In genomic region chrX:134746459-134746858, GRCm38 (mm10) we compare ENCODE assay signal across 8 mouse cellular contexts. TPM values are rescaled to one million over a fixed set of nuclear protein-coding genes. Genes with fewer than 3 reads are reported as not detected.
A peak's percentile ranks its signal among the peaks of the same experiment; 100 is the strongest.
DNase-seq lines count a peak whose midpoint lies in the region; ATAC-seq lines count a peak whose summit lies in the region.

No protein-coding gene starts in this region.

- ATAC-seq in heart, embryonic 11.5 days (replicated peaks; ENCODE audit: insufficient number of reproducible peaks, low FRiP score, low TSS enrichment) = no peak
- peak; percentile 40 for ATAC-seq in CD4-positive, CD25-positive, alpha-beta regulatory T cell, adult 4 months

- no peak overlapping the region for H3K4me3 ChIP-seq in heart, embryonic 11.5 days (ENCODE audit: low read depth, low read length)

- H3K4me1 ChIP-seq in heart, embryonic 11.5 days (ENCODE audit: control insufficient read depth, insufficient read depth, low read length) = no peaks in the 10 kb centered on the region

- H3K27me3 ChIP-seq in heart, embryonic 11.5 days (ENCODE audit: control insufficient read depth, insufficient read depth, low read length) = peaks cover 3% of the 10 kb centered on the region; the same call in 1 of the 2 replicates

- peak; percentile 17 for DNase-seq in heart, adult 8-10 months (ENCODE audit: low spot score)
- DNase-seq in cerebellum, adult 11-12 months = peak; percentile 30
- DNase-seq in gastrocnemius, postnatal 10 days = peak; percentile 28
- DNase-seq in layer of hippocampus, adult 8-10 months (ENCODE audit: low spot score in 2 of 2) = peak; percentile 12 to 38
- peak; percentile 52 for DNase-seq in mesoderm, embryonic 11.5 days (ENCODE audit: low read depth, low spot score)
- DNase-seq in thymus, postnatal 0 days (ENCODE audit: low spot score) = peak; percentile 54

- no peak overlapping the region for H3K9ac ChIP-seq in heart, embryonic 11.5 days (ENCODE audit: low read depth, low read length)

- 23% methylated on average over 5 of the region's 5 CpGs for WGBS in heart, embryonic 11.5 days (ENCODE audit: insufficient replicate concordance)

- no peaks in the 10 kb centered on the region for H3K9me3 ChIP-seq in heart, embryonic 11.5 days (replicated peaks; ENCODE audit: control insufficient read depth, low read length)

- H3K27ac ChIP-seq in heart, embryonic 11.5 days (ENCODE audit: low read depth, low read length) = no peak overlapping the region

- H3K4me2 ChIP-seq in heart, embryonic 11.5 days = no peak overlapping the region

- no peaks in the 10 kb centered on the region for H3K36me3 ChIP-seq in heart, embryonic 11.5 days (ENCODE audit: control insufficient read depth, insufficient read depth, low read length)

RNA-seq across cellular contexts. Expression of gene Armcx6, which starts 4.8 kb away (rescaled TPM):
- total RNA-seq in heart, adult 8-10 months (2022) = 1 to 10 TPM in 1 of 4 experiments, under 1 TPM in 3; 0.50 to 1.1 (median 0.56) TPM
- polyA plus RNA-seq in heart, embryonic 11.5 days (2014; fragmentation: Nextera tagmentation; extraction: Ambion mirVana) = 16.6 and 18.4 TPM in 2 replicates
- 1 to 10 TPM; 1.3 to 1.9 TPM for polyA plus RNA-seq in CD4-positive, CD25-positive, alpha-beta regulatory T cell, adult 4 months (2017; shearing (Covaris generic))
- total RNA-seq in gastrocnemius, postnatal 10 days (2021) = 10 to 100 TPM; 11.2 to 12.7 TPM
- 10 to 100 TPM in 1 of 4 experiments, 1 to 10 TPM in 3; 8.6 to 10.0 (median 9.0) TPM for total RNA-seq in layer of hippocampus, adult 8-10 months (2022)
- 10.7 and 10.8 TPM in 2 replicates for polyA plus RNA-seq in thymus, postnatal 0 days (2015; fragmentation: Nextera tagmentation; extraction: Ambion mirVana)

RNA-seq across cellular contexts. Expression of gene Armcx3, which starts 9.9 kb away (rescaled TPM):
- 10 to 100 TPM; 11.3 to 14.2 (median 12.5) TPM for total RNA-seq in heart, adult 8-10 months (2022)
- 82.0 and 94.0 TPM in 2 replicates for polyA plus RNA-seq in heart, embryonic 11.5 days (2014; fragmentation: Nextera tagmentation; extraction: Ambion mirVana)
- polyA plus RNA-seq in CD4-positive, CD25-positive, alpha-beta regulatory T cell, adult 4 months (2017; shearing (Covaris generic)) = 10 to 100 TPM; 12.5 to 18.9 TPM
- total RNA-seq in gastrocnemius, postnatal 10 days (2021) = 10 to 100 TPM; 49.8 to 54.3 TPM
- 10 to 100 TPM; 69.7 to 84.0 (median 78.9) TPM for total RNA-seq in layer of hippocampus, adult 8-10 months (2022)
- polyA plus RNA-seq in thymus, postnatal 0 days (2015; fragmentation: Nextera tagmentation; extraction: Ambion mirVana) = 25.7 and 26.4 TPM in 2 replicates

RNA-seq across cellular contexts. Expression of gene Armcx1, which starts 28.7 kb away (rescaled TPM):
- total RNA-seq in heart, adult 8-10 months (2022) = 1 to 10 TPM; 2.5 to 4.3 (median 3.4) TPM
- polyA plus RNA-seq in heart, embryonic 11.5 days (2014; fragmentation: Nextera tagmentation; extraction: Ambion mirVana) = 36.1 and 40.5 TPM in 2 replicates
- 1 to 10 TPM; 2.7 to 3.7 TPM for polyA plus RNA-seq in CD4-positive, CD25-positive, alpha-beta regulatory T cell, adult 4 months (2017; shearing (Covaris generic))
- 10 to 100 TPM in 1 of 2 experiments, 1 to 10 TPM in 1; 9.4 to 12.7 TPM for total RNA-seq in gastrocnemius, postnatal 10 days (2021)
- 10 to 100 TPM; 51.9 to 67.4 (median 63.3) TPM for total RNA-seq in layer of hippocampus, adult 8-10 months (2022)
- 12.7 and 14.2 TPM in 2 replicates for polyA plus RNA-seq in thymus, postnatal 0 days (2015; fragmentation: Nextera tagmentation; extraction: Ambion mirVana)

Comparison
In these comparisons a context has a peak if more than half of its experiments do, and no peak if none do; other contexts are left out.
1. RNA of gene Armcx6, which starts 4.8 kb away (total RNA-seq): 11.2 to 12.7 TPM in gastrocnemius, postnatal 10 days and 8.6 to 10.0 TPM in layer of hippocampus, adult 8-10 months; 0.50 to 1.1 TPM in heart, adult 8-10 months; every median in the first group is over 4 times any median in the second.
2. Peak in every context shown above with its lines, with median percentiles within 50 percentile points of each other: DNase-seq.